Mouse (Mus musculus) hindbrain, embryonic 11.5 days (tissue): Measurements from ENCODE around the gene Trpm1. TPM values are rescaled to one million over a fixed set of nuclear protein-coding genes. Genes with fewer than 3 reads are reported as not detected.

Experiments used
- ATAC-seq: fragments of 200-750 bp; cut with Nextera tagmentation; 2 replicates; pipeline ENCODE4 v1.8.0; 2017; ENCODE audit warnings: mild to moderate bottlenecking, moderate TSS enrichment, moderate library complexity; ENCODE audit not compliant: low FRiP score
- DNase-seq: peaks from one replicate; pipeline ENCODE4 v3.0.0-alpha.2; 2015; ENCODE audit warnings: low spot score
- H3K27ac ChIP-seq: fragments of 300-500 bp; sonication (generic); 2 replicates; pipeline ENCODE4 v1.5.1; 2014; ENCODE audit warnings: mild to moderate bottlenecking, low read depth, low read length
- H3K27me3 ChIP-seq: fragments of 300-500 bp; sonication (generic); 2 replicates; pipeline ENCODE4 v1.6.1; 2014; ENCODE audit warnings: mild to moderate bottlenecking, low read length, moderate library complexity, mixed read lengths; ENCODE audit not compliant: control insufficient read depth, insufficient read depth
- H3K36me3 ChIP-seq: fragments of 300-500 bp; sonication (generic); 2 replicates; pipeline ENCODE4 v1.6.1; 2014; ENCODE audit warnings: mild to moderate bottlenecking, low read length, moderate library complexity, mixed read lengths; ENCODE audit not compliant: control insufficient read depth, insufficient read depth
- H3K4me1 ChIP-seq: fragments of 300-500 bp; sonication (generic); replicated peaks from 2 replicates; pipeline ENCODE4 v1.6.1; 2014; ENCODE audit warnings: low read length, mixed read lengths; ENCODE audit not compliant: control insufficient read depth, insufficient read depth
- H3K4me2 ChIP-seq: fragments of 300-500 bp; sonication (generic); replicated peaks from 2 replicates; pipeline ENCODE4 v1.6.1; 2014; ENCODE audit warnings: mild to moderate bottlenecking, low read depth, low read length
- H3K4me3 ChIP-seq: fragments of 300-500 bp; sonication (generic); 2 replicates; pipeline ENCODE4 v1.5.1; 2014; ENCODE audit warnings: low read depth, low read length
- H3K9ac ChIP-seq: fragments of 300-500 bp; sonication (generic); 2 replicates; pipeline ENCODE4 v1.6.1; 2014; ENCODE audit warnings: low read depth, low read length
- H3K9me3 ChIP-seq: fragments of 300-500 bp; sonication (generic); 2 replicates; pipeline ENCODE4 v1.6.1; 2016; ENCODE audit warnings: low read length; ENCODE audit not compliant: control insufficient read depth
- WGBS: fragments of 180-500 bp; shearing (Covaris S2); extraction: QIAGEN DNeasy Blood & Tissue Kit; methylation state at CpG from one replicate; pipeline ENCODE4 v1.1.7; 2014; 5-methylcytosine and 5-hydroxymethylcytosine counted together
- polyA plus RNA-seq: library from polyadenylated mRNA; unstranded; fragments of >200 nt; fragmentation: Nextera tagmentation; extraction: Ambion mirVana; gene quantifications from 2 replicates; pipeline ENCODE4 v1.2.1, GENCODE M21; 2014

Gene Trpm1
- polyA plus RNA-seq, 1 experiment from 2014 or later, result 0.74 TPM

- Histone ChIP-seq H3K9ac (no peak overlapping the region), H3K36me3 (no peaks in the 10 kb centered on the region), H3K27ac (no peak overlapping the region), H3K4me3 (no peak overlapping the region), H3K4me1 (no peaks in the 10 kb centered on the region), H3K9me3 (no peaks in the 10 kb centered on the region), H3K27me3 (no peaks in the 10 kb centered on the region; the same call in 1 of the 2 replicates), H3K4me2 (no peak overlapping the region)
- WGBS, result 92% methylated on average over 5 of the region's 5 CpGs
- DNase-seq, result no peak
- ATAC-seq, result no peak
Measured at GRCm38 (mm10) chr7:64234310-64234820, 80.7 kb downstream of the Trpm1 start.

GRCm38 (mm10) chr7:64236521-64236920 is 82.9 kb downstream of the Trpm1 start:
- Histone ChIP-seq H3K4me2 (no peak overlapping the region), H3K36me3 (no peaks in the 10 kb centered on the region), H3K9me3 (no peaks in the 10 kb centered on the region), H3K4me1 (no peaks in the 10 kb centered on the region), H3K27ac (no peak overlapping the region), H3K9ac (no peak overlapping the region), H3K4me3 (no peak overlapping the region), H3K27me3 (no peaks in the 10 kb centered on the region; the same call in 1 of the 2 replicates)
- 88% methylated on average over 4 of the region's 4 CpGs for WGBS
- DNase-seq (no peak), ATAC-seq (no peak)

GRCm38 (mm10) chr7:64237747-64238146 is 84.1 kb downstream of the Trpm1 start:
- no peaks in the 10 kb centered on the region for H3K36me3 ChIP-seq
- DNase-seq (no peak), ATAC-seq (no peak)
- 90% methylated on average over 8 of the region's 8 CpGs for WGBS
- no peak overlapping the region for H3K27ac ChIP-seq
- no peaks in the 10 kb centered on the region for H3K4me1 ChIP-seq
- H3K9ac ChIP-seq, result no peak overlapping the region
- H3K4me3 ChIP-seq, result no peak overlapping the region
- no peaks in the 10 kb centered on the region for H3K9me3 ChIP-seq
- no peak overlapping the region for H3K4me2 ChIP-seq
- H3K27me3 ChIP-seq, result no peaks in the 10 kb centered on the region; the same call in 1 of the 2 replicates

- Histone ChIP-seq H3K27me3 (no peaks in the 10 kb centered on the region; the same call in 1 of the 2 replicates), H3K4me3 (no peak overlapping the region), H3K4me1 (no peaks in the 10 kb centered on the region), H3K9ac (no peak overlapping the region), H3K4me2 (no peak overlapping the region), H3K9me3 (no peaks in the 10 kb centered on the region), H3K36me3 (no peaks in the 10 kb centered on the region), H3K27ac (no peak overlapping the region)
- ATAC-seq, result no peak
- DNase-seq, result no peak
- WGBS, result 96% methylated on average over 7 of the region's 7 CpGs
Measured at GRCm38 (mm10) chr7:64238410-64239086, 84.9 kb downstream of the Trpm1 start.

DNA sequence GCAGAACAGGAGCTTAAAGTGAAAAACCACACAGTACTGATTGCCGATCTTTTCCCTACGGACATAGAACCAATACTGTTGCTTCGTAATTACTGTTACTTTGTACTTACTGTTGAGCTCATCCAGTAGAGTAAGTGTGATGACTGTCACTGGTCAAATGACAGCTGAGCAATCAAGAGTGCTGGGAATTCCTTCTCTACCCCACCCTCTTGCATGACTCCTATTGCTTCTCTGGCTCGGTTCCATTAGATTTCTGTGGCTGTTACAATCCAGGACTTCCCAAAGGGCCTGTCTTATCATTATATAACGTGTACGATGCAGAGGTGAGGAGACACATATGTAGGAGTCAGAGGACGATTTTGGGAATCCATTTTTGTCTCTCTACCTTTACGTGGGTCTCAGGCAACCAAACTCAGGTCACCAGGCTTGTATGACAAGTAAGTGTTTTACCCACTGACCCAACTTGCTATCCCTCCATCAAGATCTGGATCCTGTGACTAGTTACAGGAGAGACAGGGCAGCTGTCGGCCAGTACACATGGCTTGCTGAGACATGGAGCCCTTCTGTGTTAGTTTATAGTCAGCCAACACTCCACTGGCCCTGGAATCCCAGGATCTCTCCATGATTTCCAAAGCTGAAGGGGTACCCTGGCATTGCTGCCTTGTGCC is 85.6 kb downstream of the Trpm1 start:
- no peak for ATAC-seq
- Histone ChIP-seq H3K27me3 (no peaks in the 10 kb centered on the region), H3K9me3 (no peaks in the 10 kb centered on the region), H3K4me2 (no peak overlapping the region), H3K9ac (no peak overlapping the region), H3K4me3 (no peak overlapping the region), H3K27ac (no peak overlapping the region), H3K36me3 (no peaks in the 10 kb centered on the region), H3K4me1 (no peaks in the 10 kb centered on the region)
- DNase-seq, result no peak
- WGBS, result 87% methylated on average over 9 of the region's 9 CpGs

GRCm38 (mm10) chr7:64239806-64240315 is 86.2 kb downstream of the Trpm1 start:
- no peak for DNase-seq
- H3K27ac ChIP-seq, result no peak overlapping the region

GRCm38 (mm10) chr7:64242424-64242823 is 88.8 kb downstream of the Trpm1 start:
- Histone ChIP-seq H3K9ac (no peak overlapping the region), H3K36me3 (no peaks in the 10 kb centered on the region), H3K4me3 (no peak overlapping the region), H3K9me3 (no peaks in the 10 kb centered on the region), H3K27ac (no peak overlapping the region), H3K27me3 (no peaks in the 10 kb centered on the region), H3K4me2 (no peak overlapping the region), H3K4me1 (no peaks in the 10 kb centered on the region)
- DNase-seq (no peak), ATAC-seq (no peak)
- WGBS, result 80% methylated on average over 4 of the region's 4 CpGs

More at GRCm38 (mm10) chr7:64239806-64240315, 86.2 kb downstream of the Trpm1 start:
- Histone ChIP-seq H3K4me1 (no peaks in the 10 kb centered on the region), H3K9me3 (no peaks in the 10 kb centered on the region), H3K4me3 (no peak overlapping the region), H3K27me3 (no peaks in the 10 kb centered on the region), H3K36me3 (no peaks in the 10 kb centered on the region), H3K9ac (no peak overlapping the region), H3K4me2 (no peak overlapping the region)
- 90% methylated on average over 4 of the region's 4 CpGs for WGBS
- ATAC-seq, result no peak

- no peaks in the 10 kb centered on the region for H3K9me3 ChIP-seq
- H3K4me3 ChIP-seq, result no peak overlapping the region
- H3K9ac ChIP-seq, result no peak overlapping the region
- H3K4me1 ChIP-seq, result no peaks in the 10 kb centered on the region
- H3K36me3 ChIP-seq, result no peaks in the 10 kb centered on the region
- whole genome bisulfite sequencing, result 93% methylated on average over 6 of the region's 6 CpGs
- H3K27ac ChIP-seq, result no peak overlapping the region
- DNase-seq (no peak), ATAC-seq (no peak)
- no peak overlapping the region for H3K4me2 ChIP-seq
- H3K27me3 ChIP-seq, result no peaks in the 10 kb centered on the region
Measured at GRCm38 (mm10) chr7:64244371-64244770, 90.7 kb downstream of the Trpm1 start.
